Mouse (Mus musculus) forebrain, embryonic 11.5 days (tissue): Measurements from ENCODE around the gene Olfr324. TPM values are rescaled to one million over a fixed set of nuclear protein-coding genes. Genes with fewer than 3 reads are reported as not detected.

Experiments
- ATAC-seq: fragments of 200-750 bp; cut with Nextera tagmentation; replicated peaks from 2 replicates; pipeline ENCODE4 v1.8.0; 2017; ENCODE audit warnings: moderate TSS enrichment; ENCODE audit not compliant: low FRiP score
- DNase-seq: peaks from one replicate; pipeline ENCODE4 v3.0.0-alpha.2; 2017; ENCODE audit warnings: low spot score
- H3K27ac ChIP-seq: fragments of 300-500 bp; sonication (generic); 2 replicates; pipeline ENCODE4 v1.5.1; 2014; ENCODE audit warnings: low read depth, low read length
- H3K27me3 ChIP-seq: fragments of 300-500 bp; sonication (generic); 2 replicates; pipeline ENCODE4 v1.6.1; 2014; ENCODE audit warnings: mild to moderate bottlenecking, low read length, mixed read lengths; ENCODE audit not compliant: control insufficient read depth, insufficient read depth
- H3K36me3 ChIP-seq: fragments of 300-500 bp; sonication (generic); 2 replicates; pipeline ENCODE4 v1.6.1; 2014; ENCODE audit warnings: mild to moderate bottlenecking, low read length, moderate library complexity, mixed read lengths; ENCODE audit not compliant: control insufficient read depth, insufficient read depth
- H3K4me1 ChIP-seq: fragments of 300-500 bp; sonication (generic); replicated peaks from 2 replicates; pipeline ENCODE4 v1.6.1; 2014; ENCODE audit warnings: low read length, mixed read lengths; ENCODE audit not compliant: control insufficient read depth, insufficient read depth
- H3K4me2 ChIP-seq: fragments of 300-500 bp; sonication (generic); 2 replicates; pipeline ENCODE4 v1.6.1; 2014; ENCODE audit warnings: low read depth, mild to moderate bottlenecking, low read length, moderate library complexity, mixed read lengths; ENCODE audit not compliant: severe bottlenecking
- H3K4me3 ChIP-seq: fragments of 300-500 bp; sonication (generic); 2 replicates; pipeline ENCODE4 v1.5.1; 2014; ENCODE audit warnings: low read depth, low read length
- H3K9ac ChIP-seq: fragments of 300-500 bp; sonication (generic); 2 replicates; pipeline ENCODE4 v1.6.1; 2014; ENCODE audit warnings: low read length
- H3K9me3 ChIP-seq: fragments of 300-500 bp; sonication (generic); 2 replicates; pipeline ENCODE4 v1.6.1; 2016; ENCODE audit warnings: low read length, mixed read lengths; ENCODE audit not compliant: control insufficient read depth
- WGBS: fragments of 180-500 bp; shearing (Covaris S2); extraction: QIAGEN DNeasy Blood & Tissue Kit; methylation state at CpG from one replicate; pipeline ENCODE4 v1.1.7; 2014; 5-methylcytosine and 5-hydroxymethylcytosine counted together
- polyA plus RNA-seq: library from polyadenylated mRNA; unstranded; fragments of >200 nt; fragmentation: Nextera tagmentation; extraction: Ambion mirVana; gene quantifications from 2 replicates; pipeline ENCODE4 v1.2.1, GENCODE M21; 2014

The Olfr324 gene
- polyA plus RNA-seq = not detected in 2 replicates

DNA sequence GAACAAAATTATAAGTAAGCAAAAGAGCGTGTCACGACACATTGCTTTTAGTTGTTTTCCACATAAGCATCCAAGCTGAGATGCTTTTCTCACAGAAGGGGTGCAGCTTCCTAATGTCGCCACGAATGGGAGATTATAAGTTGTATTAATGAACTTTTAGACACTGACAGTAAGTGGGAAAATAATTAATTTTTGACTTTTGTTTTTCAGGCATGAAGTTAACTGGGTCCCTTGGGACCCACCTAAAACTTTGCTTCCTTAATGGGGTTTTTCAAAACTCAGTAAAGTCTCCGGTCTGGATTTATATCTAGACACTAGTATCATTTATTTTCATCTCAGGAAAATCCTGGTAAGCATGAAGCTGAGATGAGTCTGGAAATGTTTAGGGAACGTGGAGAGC, at the start of gene Olfr324:
Olfr324 (plus strand) TSS at position 301 of the 400 bp plus-strand sequence.
- H3K4me1 ChIP-seq = no peaks in the 10 kb centered on the region
- WGBS = 90% methylated on average over 6 of the region's 6 CpGs
- ATAC-seq (no peak), DNase-seq (no peak)
- no peak within 1 kb of the TSS for H3K9ac ChIP-seq
- no peaks in the 10 kb centered on the region for H3K27me3 ChIP-seq
- no peaks in the 10 kb centered on the region for H3K36me3 ChIP-seq
- H3K9me3 ChIP-seq = no peaks in the 10 kb centered on the region
- H3K4me3 ChIP-seq = no peak within 1 kb of the TSS
- no peak within 1 kb of the TSS for H3K27ac ChIP-seq
- no peak within 1 kb of the TSS for H3K4me2 ChIP-seq

DNA sequence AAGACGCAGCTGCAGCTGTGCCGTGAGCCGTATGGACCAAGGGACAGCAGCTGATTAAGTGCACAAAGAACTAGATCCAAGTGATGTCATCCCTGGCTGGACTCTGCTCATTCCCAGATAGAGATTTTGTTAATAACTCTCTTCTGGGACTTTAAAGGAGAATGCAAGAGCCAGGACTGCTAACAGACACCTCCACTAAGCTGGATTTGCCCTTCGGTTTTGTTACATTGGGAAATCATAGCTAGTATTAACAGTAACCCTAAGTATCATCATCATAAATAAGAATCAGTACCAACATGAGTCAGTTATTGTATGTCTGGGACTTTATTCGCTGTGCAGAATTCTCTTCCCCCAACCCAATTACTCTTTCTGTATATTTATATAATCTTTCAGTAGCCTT, 48.6 kb upstream of the Olfr324 start, which contains the start of gene Olfr329-ps:
Olfr329-ps (minus strand) TSS at position 101 of the 400 bp plus-strand sequence.
- ATAC-seq (no peak), DNase-seq (no peak)
- Histone ChIP-seq H3K9me3 (no peaks in the 10 kb centered on the region), H3K4me2 (no peak within 1 kb of the TSS), H3K27me3 (no peaks in the 10 kb centered on the region), H3K4me3 (no peak within 1 kb of the TSS), H3K4me1 (no peaks in the 10 kb centered on the region), H3K27ac (no peak within 1 kb of the TSS), H3K9ac (no peak within 1 kb of the TSS), H3K36me3 (no peaks in the 10 kb centered on the region)
- 81% methylated on average over 5 of the region's 5 CpGs for WGBS

DNA sequence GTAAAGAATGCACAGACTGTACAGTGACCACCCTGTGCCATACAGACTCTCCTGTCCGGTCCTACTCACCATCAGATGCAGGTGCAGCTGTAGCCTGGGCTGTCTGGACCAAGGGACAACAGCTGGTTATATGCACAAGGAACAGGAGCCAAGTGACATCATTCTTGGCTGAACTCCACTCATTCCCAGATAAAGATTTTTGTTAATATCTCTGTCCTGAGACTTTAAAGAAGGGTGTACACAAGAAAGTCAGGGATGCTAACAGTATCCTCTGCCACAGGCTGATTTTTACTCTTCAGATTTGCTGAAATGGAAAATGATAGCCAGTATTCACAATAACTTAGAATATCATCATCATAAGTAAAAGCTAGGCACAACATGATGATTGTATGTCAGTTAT, 39.4 kb upstream of the Olfr324 start, which contains the start of gene Olfr328:
Olfr328 (minus strand) TSS at position 101 of the 400 bp plus-strand sequence.
- Histone ChIP-seq H3K36me3 (no peaks in the 10 kb centered on the region), H3K9me3 (no peaks in the 10 kb centered on the region), H3K4me3 (no peak within 1 kb of the TSS), H3K4me1 (no peaks in the 10 kb centered on the region), H3K27ac (no peak within 1 kb of the TSS), H3K9ac (no peak within 1 kb of the TSS), H3K27me3 (no peaks in the 10 kb centered on the region), H3K4me2 (no peak within 1 kb of the TSS)
- DNase-seq (no peak), ATAC-seq (no peak)
- 90% methylated on average over 1 of the region's 1 CpGs for WGBS

DNA sequence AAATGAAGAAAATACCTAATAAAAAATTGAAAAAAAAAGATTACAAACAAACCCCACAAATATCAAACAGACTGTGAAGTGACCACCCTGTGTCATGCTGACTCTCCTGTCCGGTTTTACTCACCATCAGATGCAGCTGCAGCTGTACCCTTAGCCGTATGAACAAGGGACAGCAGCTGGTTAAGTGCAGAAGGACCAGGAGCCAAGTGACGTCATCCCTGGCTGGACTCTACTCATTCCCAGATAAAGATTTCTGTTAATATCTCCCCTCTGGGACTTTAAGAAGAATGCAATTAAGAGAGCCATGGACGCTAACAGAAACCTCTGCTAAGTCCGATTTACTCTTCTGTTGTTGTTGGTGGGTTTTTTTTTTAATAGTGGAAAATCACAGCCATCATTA, 24.5 kb upstream of the Olfr324 start, which contains the start of gene Olfr224:
Olfr224 (minus strand) TSS at position 149 of the 400 bp plus-strand sequence.
- no peak within 1 kb of the TSS for H3K4me3 ChIP-seq
- WGBS = 84% methylated on average over 5 of the region's 5 CpGs

DNA sequence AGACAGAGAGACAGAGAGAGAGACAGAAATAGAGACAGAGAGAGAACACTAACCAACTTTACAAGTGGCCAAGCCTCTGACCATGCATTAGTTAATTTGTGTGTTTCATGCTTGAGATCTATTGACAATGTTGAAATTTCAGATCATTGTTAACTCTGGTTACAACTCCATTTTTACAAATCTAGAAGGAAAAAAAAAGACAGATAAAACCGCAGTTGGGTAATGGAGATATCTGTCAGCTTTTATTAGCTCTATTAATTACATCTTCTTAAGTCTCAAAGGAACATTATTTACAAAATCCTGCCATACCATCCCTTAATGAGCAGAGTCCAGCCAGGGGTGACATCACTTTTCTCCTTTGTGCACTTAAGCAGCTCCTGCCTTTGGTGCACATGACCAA, 17.5 kb upstream of the Olfr324 start, which contains the start of gene Olfr325:
Olfr325 (plus strand) TSS at position 301 of the 400 bp plus-strand sequence.
- WGBS = 87% methylated on average over 1 of the region's 1 CpGs
- no peaks in the 10 kb centered on the region for H3K36me3 ChIP-seq
- no peaks in the 10 kb centered on the region; the same call in 1 of the 2 replicates for H3K9me3 ChIP-seq
- H3K27me3 ChIP-seq = no peaks in the 10 kb centered on the region
- no peak within 1 kb of the TSS for H3K4me2 ChIP-seq
- ATAC-seq (no peak), DNase-seq (no peak)
- H3K9ac ChIP-seq = no peak within 1 kb of the TSS
- H3K4me3 ChIP-seq = no peak within 1 kb of the TSS
- no peak within 1 kb of the TSS for H3K27ac ChIP-seq
- H3K4me1 ChIP-seq = no peaks in the 10 kb centered on the region

More for the DNA sequence above, 24.5 kb upstream of the Olfr324 start, which contains the start of gene Olfr224:
- H3K4me2 ChIP-seq = no peak within 1 kb of the TSS
- H3K36me3 ChIP-seq = no peaks in the 10 kb centered on the region
- no peak within 1 kb of the TSS for H3K9ac ChIP-seq
- no peak within 1 kb of the TSS for H3K27ac ChIP-seq
- DNase-seq = no peak
- no peaks in the 10 kb centered on the region for H3K27me3 ChIP-seq
- no peaks in the 10 kb centered on the region for H3K4me1 ChIP-seq
- no peaks in the 10 kb centered on the region; the same call in 1 of the 2 replicates for H3K9me3 ChIP-seq
- ATAC-seq = no peak

DNA sequence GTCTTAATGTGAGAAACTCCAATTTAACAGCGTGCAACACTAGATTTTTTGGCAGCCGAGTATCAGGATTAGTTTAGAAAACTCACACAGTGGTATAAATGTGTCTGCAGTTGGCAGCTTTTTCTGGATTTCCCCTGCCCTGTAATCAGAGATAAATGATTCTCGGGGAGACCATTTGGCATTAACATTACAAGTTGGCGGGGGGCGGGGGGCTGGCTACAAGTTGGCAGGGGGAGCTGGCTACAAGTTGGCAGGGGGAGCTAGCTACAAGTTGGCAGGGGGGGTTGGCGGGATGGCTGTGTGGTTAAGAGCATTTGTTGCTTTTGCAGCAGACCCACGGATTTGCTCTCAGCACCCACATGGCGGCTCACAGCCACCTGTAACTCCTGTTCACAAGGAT, 16.3 kb upstream of the Olfr324 start:
- DNase-seq (no peak), ATAC-seq (no peak)
- Histone ChIP-seq H3K4me1 (no peaks in the 10 kb centered on the region), H3K36me3 (no peaks in the 10 kb centered on the region), H3K27me3 (no peaks in the 10 kb centered on the region), H3K27ac (no peak overlapping the region), H3K4me2 (no peak overlapping the region), H3K4me3 (no peak overlapping the region), H3K9me3 (no peaks in the 10 kb centered on the region), H3K9ac (no peak overlapping the region)
- WGBS = 84% methylated on average over 8 of the region's 8 CpGs

DNA sequence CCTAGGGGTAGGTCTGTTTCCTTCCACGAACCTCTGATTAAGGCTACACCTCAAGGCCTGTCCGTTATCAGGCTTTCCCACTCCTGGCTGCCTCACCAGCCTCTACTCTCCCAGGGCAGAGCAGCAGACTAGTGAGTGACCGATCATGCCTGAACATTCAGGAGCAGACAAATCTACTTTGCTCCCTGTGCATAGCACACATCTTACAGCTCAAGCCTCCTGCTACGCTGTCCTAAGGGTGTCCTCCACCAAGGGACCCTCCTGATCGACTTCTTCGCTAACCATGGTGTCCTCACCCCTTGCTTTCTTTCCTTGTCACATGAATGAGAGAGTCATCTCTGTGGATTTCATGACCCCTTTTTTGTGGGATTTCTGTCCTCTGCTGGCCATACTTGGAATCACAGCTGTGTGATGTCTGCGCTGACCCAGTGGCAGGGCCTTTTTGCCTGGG, 7.0 kb upstream of the Olfr324 start:
- ATAC-seq = no peak
- no peak overlapping the region for H3K9ac ChIP-seq

DNA sequence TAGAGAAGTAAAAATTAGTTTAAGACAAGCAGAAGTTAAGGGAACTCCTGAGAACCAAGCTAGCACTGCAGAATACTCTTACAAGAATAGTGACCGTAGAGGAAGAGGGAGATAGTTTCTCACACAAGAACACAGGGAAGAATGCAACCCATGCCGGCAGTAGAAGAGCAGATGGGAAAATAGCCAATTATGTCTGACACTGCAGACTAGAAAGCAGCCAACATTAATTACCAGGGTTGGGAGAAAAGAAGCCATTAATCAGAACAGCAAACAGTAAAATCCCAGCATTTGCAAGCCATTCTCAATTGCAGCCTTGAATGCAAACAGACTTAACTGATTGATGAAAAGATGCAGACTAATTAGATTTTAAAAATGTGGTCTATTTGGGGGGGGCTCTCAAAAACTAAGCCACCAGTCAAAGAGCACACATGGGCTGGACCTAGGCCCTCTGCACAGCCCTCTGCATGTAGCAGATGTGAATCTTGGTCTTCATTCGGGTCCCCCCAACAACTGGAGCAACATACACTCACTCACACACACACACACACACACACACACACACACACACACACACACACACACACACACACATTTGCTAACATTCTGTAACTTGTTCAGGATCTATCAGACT, 6.2 kb upstream of the Olfr324 start:
- Histone ChIP-seq H3K4me2 (no peak overlapping the region), H3K36me3 (no peaks in the 10 kb centered on the region), H3K9me3 (no peaks in the 10 kb centered on the region), H3K9ac (no peak overlapping the region), H3K27ac (no peak overlapping the region), H3K4me1 (no peaks in the 10 kb centered on the region; the same call in 1 of the 2 replicates), H3K4me3 (no peak overlapping the region), H3K27me3 (no peaks in the 10 kb centered on the region)
- peak; percentile 44 for ATAC-seq
- WGBS = 64% methylated on average over 3 of the region's 3 CpGs
- DNase-seq = no peak

More for the DNA sequence above, 7.0 kb upstream of the Olfr324 start:
- WGBS = 68% methylated on average over 7 of the region's 7 CpGs
- H3K36me3 ChIP-seq = no peaks in the 10 kb centered on the region
- H3K4me2 ChIP-seq = no peak overlapping the region
- H3K9me3 ChIP-seq = no peaks in the 10 kb centered on the region
- no peaks in the 10 kb centered on the region; the same call in 1 of the 2 replicates for H3K4me1 ChIP-seq
- peak; percentile 64 for DNase-seq
- H3K27ac ChIP-seq = no peak overlapping the region
- H3K27me3 ChIP-seq = no peaks in the 10 kb centered on the region
- no peak overlapping the region for H3K4me3 ChIP-seq
